Mouse (Mus musculus): ENCODE measurements around the gene Fam81b. TPM values are rescaled to one million over a fixed set of nuclear protein-coding genes. Genes with fewer than 3 reads are reported as not detected.
A peak's percentile ranks its signal among the peaks of the same experiment; 100 is the strongest.
"Not testable (repeated sequence)": the region's sequence is repeated elsewhere in the genome, so short reads cannot be mapped to it uniquely, and the experiment has no call there.

Gene Fam81b
- total RNA-seq (2021): not detected
- long read RNA-seq, experiment 1: 0 reads
- long read RNA-seq, experiment 2: 0 reads

GRCm38 (mm10) chr13:76304637-76305122 is at the start of gene Fam81b:
Gene Fam81b (minus strand): TSS chr13:76305072.
- intact Hi-C loops (cut with DNase I): loop anchor here (10.0 kb wide), 1 partner anchor 90 kb away; no protein-coding TSS in a partner anchor
- peak; percentile 7 to 63 for DNase-seq (ENCODE audit: low spot score in 2 of 2)

DNA sequence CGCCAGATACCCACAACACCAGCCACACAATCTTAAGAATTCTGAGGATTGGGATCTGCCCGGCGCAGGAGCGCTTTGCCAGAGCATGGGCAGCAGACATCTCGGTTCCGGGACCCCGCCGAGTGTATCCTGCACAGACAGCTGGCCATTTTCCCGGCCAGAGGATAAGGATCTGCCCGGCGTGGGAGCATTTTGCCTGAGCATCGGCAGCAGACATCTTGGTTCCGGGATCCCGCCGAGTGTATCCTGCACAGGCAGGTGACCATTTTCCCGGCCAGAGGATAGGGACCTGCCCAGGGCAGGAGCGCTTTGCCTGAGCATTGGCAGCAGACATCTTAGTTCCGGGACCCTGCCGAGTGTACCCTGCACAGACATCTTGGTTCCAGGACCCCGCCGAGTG is 41.1 kb upstream of the Fam81b start:
- intact Hi-C loops (cut with DNase I); DNase-seq (ENCODE audit: low spot score in 2 of 2): not testable (repeated sequence)

DNA sequence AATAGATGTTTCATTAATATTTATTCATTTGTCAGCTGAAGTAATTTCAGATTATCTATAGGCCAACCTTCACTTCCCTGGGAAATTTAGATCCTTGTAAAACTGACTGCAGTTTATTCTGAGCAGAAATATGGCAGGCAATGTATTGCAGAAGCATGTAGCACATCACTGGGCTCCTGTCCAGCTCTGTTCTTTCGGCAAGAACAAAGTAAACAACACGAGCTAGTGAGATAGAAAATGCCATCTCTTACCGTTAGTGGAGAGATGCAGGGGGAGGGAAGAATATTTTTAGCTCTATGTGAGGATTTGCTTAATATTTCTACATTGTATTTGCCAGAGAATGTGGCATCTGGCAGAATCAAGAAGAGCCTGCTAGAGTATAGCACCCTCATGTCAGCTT is 13.8 kb upstream of the Fam81b start:
- DNase-seq (ENCODE audit: low spot score in 2 of 2): peak; percentile 55 to 82
- intact Hi-C loops (cut with DNase I): no loop called here

DNA sequence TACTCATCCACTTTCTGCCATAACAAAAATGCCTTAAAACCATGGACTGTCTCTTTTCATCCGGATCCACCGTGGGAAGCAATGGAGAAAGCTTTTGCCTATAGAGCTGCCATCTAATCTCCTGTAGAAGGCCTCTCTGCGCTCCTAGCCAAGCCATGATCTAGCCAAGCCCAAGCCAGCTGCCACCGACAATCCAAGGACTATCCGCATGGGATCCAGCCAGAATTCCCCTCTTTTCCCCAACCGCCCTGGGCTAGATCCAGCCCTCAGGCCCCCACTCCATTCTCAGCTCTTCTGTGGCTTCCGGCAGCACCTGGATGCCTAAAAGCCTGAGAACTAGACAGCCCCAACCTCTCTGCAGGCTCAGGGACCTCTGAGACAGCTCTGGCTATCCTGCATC is 6.7 kb upstream of the Fam81b start:
- no peak for DNase-seq (ENCODE audit: low spot score in 2 of 2)
- intact Hi-C loops (cut with DNase I): no loop called here

- no peak for DNase-seq (ENCODE audit: low spot score in 2 of 2)
- intact Hi-C loops (cut with DNase I): loop anchor here (10.0 kb wide), 1 partner anchor 94 kb away; no protein-coding TSS in a partner anchor
Observed at GRCm38 (mm10) chr13:76308811-76309210, 3.9 kb upstream of the Fam81b start.

- DNase-seq (ENCODE audit: low spot score in 2 of 2): no peak
- intact Hi-C loops (cut with DNase I): loop anchor here (10.0 kb wide), 1 partner anchor 91 kb away; no protein-coding TSS in a partner anchor
Observed at GRCm38 (mm10) chr13:76305655-76306365, 938 bp upstream of the Fam81b start.

DNA sequence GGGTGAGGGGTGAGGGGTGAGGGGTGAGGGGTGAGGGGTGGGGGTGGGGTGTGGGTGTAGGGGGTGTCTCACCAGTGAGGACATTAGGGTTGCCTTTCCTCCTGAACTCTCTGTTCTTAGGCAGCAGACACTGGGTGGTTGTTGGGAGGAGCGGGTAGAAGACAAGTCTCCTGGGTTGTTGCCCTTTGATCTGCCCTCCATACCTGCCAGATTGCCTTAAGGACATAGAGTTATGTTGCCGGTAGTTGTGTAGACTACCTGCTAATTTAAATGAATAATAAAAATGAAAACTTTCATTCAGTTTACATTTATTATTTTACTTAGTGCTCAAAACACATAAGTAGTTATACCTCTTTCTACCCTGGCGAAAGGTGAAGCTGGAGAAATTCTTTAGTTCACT is 369 bp upstream of the Fam81b start:
- intact Hi-C loops (cut with DNase I): loop anchor here (10.0 kb wide), 1 partner anchor 90 kb away; no protein-coding TSS in a partner anchor

GRCm38 (mm10) chr13:76304201-76304600 is 671 bp downstream of the Fam81b start:
- intact Hi-C loops (cut with DNase I): loop anchor here (10.0 kb wide), 1 partner anchor 89 kb away; no protein-coding TSS in a partner anchor
- DNase-seq (ENCODE audit: low spot score in 2 of 2): no peak

More for the DNA sequence above, 369 bp upstream of the Fam81b start:
- DNase-seq (ENCODE audit: low spot score in 2 of 2): no peak

- no peak for DNase-seq (ENCODE audit: low spot score in 2 of 2)
- intact Hi-C loops (cut with DNase I): loop anchor here (10.0 kb wide), 1 partner anchor 88 kb away; no protein-coding TSS in a partner anchor
Observed at GRCm38 (mm10) chr13:76303160-76303559, 1.7 kb downstream of the Fam81b start.

DNA sequence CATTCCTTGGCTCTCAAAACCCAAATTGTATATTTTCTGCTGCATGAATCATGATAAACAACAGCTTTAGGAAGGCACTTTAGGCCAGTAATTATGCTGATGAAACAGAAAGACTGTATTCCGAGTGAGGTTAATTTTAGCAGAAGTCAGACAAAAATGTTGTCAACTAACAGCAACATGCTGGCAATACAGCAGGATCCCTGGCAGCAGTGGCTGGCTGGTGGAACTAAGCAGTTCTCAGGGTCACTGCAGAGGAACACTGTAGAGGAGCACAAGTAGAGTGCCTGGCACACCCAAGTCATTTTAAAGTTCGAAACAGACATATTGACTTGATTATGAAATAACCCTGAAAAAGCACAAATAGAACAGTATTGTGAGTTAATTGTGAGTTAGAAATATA is 2.8 kb downstream of the Fam81b start:
- DNase-seq (ENCODE audit: low spot score in 2 of 2): peak in 1 of 2 experiments; percentile 8
- intact Hi-C loops (cut with DNase I): loop anchor here (10.0 kb wide), 1 partner anchor 87 kb away; no protein-coding TSS in a partner anchor

DNA sequence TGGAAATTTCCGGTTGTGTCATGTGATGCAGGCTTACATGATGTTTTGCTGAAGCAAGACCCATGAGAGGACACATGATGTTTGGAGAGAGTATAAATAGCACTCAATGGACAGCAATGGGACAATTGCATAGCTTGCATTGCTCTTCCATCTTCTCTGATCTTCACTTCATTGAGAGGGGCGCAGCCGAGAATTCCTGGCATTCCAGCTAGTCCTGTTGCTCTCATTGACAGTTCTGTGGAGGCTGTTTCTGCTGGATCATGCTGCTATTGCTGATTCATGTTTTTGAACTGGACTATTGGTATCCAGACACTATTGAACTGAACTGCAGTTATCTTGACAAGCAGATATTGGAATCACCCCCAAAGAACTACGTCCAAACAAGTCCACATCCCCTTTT is 12.8 kb downstream of the Fam81b start:
- intact Hi-C loops (cut with DNase I): no loop called here

DNA sequence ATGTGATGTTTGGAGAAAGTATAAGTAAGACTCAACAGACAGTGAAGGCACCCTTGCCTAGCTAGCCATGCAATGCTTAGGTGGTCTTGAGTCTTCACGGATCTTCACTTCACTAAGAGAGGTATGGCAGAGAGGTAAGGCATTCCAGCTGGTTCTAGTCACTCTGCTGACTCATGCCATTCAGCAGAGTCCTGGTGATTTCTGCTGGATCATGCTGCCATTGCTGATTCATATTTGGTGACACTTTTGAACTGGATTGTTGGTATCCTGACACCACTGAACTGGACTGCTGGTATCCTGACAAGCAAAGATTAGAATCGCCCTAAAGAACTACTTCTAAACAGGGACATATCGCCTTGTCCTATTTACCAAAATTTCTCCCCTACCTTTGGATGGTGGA is 20.3 kb downstream of the Fam81b start:
- intact Hi-C loops (cut with DNase I): no loop called here
- no peak for DNase-seq (ENCODE audit: low spot score in 2 of 2)

More for the DNA sequence above, 12.8 kb downstream of the Fam81b start:
- no peak for DNase-seq (ENCODE audit: low spot score in 2 of 2)

DNA sequence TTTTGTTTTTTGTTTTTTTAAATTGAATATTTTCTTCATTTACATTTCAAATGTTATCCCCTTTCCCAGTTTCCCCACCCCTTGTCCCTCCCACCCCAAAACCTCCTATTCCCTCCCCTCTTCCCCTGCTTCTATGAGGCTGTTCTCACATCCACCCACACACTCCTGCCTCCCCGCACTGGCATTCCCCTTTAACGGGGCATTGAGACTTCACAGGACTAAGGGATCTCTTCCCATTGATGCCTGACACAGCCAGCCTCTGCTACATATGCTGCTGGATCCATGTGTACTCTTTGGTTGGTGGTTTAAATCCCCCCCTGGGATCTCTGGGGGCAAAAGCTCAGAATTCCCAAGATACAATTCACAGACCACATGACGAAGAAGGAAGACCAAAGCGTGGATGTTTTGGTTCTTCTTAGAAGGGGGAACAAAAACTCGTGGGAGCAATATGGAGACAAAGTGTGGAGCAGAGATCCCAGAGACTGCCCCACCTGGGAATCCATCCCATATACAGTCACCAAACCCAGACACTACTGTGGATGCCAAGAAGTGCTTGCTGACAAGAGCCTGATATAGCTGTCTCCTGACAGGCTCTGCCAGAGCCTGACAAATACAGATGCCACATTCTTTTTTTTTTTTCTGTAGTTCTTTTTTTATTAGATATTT is 40.4 kb downstream of the Fam81b start:
- peak; percentile 4 to 34 for DNase-seq (ENCODE audit: low spot score in 2 of 2)
- intact Hi-C loops (cut with DNase I): no loop called here

- intact Hi-C loops (cut with DNase I): no loop called here
- peak; percentile 68 to 86 for DNase-seq (ENCODE audit: low spot score in 2 of 2)
Observed at GRCm38 (mm10) chr13:76258766-76259165, 46.1 kb downstream of the Fam81b start.

GRCm38 (mm10) chr13:76256350-76256749 is 48.5 kb downstream of the Fam81b start:
- intact Hi-C loops (cut with DNase I): no loop called here
- no peak for DNase-seq (ENCODE audit: low spot score in 2 of 2)

GRCm38 (mm10) chr13:76250092-76250491 is 54.8 kb downstream of the Fam81b start:
- intact Hi-C loops (cut with DNase I): no loop called here
- no peak for DNase-seq (ENCODE audit: low spot score in 2 of 2)

GRCm38 (mm10) chr13:76249066-76249465 is 55.8 kb downstream of the Fam81b start:
- intact Hi-C loops (cut with DNase I): no loop called here
- DNase-seq (ENCODE audit: low spot score in 2 of 2): no peak

- intact Hi-C loops (cut with DNase I): loop anchor here (5.0 to 10.0 kb wide), 3 partner anchors 89 to 469 kb away; partner anchors contain the start of gene Fam81b
- peak; percentile 61 to 72 for DNase-seq (ENCODE audit: low spot score in 2 of 2)
Observed at GRCm38 (mm10) chr13:76215397-76215796, 89.5 kb downstream of the Fam81b start.

GRCm38 (mm10) chr13:76214928-76215327 is 89.9 kb downstream of the Fam81b start:
- intact Hi-C loops (cut with DNase I): loop anchor here (5.0 to 10.0 kb wide), 3 partner anchors 90 to 470 kb away; partner anchors contain the start of gene Fam81b
- no peak for DNase-seq (ENCODE audit: low spot score in 2 of 2)

- DNase-seq (ENCODE audit: low spot score in 2 of 2): no peak
- intact Hi-C loops (cut with DNase I): no loop called here
Observed at GRCm38 (mm10) chr13:76199943-76200342, 104.9 kb downstream of the Fam81b start.
